Mouse (Mus musculus) testis, postnatal 10 days (tissue): ENCODE results near the gene Arhgdib.
"Not testable (repeated sequence)": the region's sequence is repeated elsewhere in the genome, so short reads cannot be mapped to it uniquely, and the experiment has no call there.

Experiments used
- DNase-seq: peaks from one replicate; pipeline ENCODE4 v3.0.0; 2021; ENCODE audit warnings: low spot score

Gene Arhgdib

GRCm38 (mm10) chr6:136887854-136888253, 53.8 kb downstream of the Arhgdib start:
- DNase-seq, result peak; percentile 69

DNA sequence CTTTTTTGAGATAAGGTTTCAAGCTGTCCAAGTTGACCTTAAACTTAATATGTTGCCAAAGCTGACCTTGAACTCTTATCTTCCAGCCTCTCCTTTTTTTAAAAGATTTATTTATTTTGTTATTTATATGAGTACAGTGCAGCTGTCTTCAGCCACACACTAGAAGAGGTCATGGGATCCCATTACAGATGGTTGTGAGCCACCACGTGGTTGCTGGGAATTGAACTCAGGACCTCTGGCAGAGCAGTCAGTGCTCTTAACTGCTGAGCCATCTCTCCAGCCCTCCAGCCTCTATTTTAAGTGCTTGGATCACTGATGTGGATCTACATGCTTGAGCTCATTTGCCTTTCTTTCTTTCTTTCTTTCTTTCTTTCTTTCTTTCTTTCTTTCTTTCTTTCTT, 56.9 kb downstream of the Arhgdib start:
- not testable (repeated sequence) for DNase-seq

DNA sequence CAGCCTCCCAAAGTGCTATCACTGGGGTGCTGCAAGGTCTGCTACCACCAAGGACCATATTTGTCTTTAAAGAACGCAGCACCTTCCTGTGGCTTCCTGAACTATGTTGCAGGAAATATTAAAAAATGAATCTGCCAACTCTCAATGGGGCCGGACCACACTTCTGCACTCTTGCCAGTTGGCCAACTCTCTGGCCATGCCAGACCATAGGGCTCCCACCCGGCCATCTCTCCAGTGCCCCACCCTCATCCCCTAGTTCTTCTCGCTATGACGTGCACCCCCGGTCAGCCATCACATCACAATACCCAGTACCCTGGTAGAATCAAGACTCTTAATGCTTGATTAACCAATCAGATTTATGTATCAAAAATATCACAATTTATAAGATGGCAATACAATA, 57.7 kb downstream of the Arhgdib start:
- DNase-seq, result no peak

DNA sequence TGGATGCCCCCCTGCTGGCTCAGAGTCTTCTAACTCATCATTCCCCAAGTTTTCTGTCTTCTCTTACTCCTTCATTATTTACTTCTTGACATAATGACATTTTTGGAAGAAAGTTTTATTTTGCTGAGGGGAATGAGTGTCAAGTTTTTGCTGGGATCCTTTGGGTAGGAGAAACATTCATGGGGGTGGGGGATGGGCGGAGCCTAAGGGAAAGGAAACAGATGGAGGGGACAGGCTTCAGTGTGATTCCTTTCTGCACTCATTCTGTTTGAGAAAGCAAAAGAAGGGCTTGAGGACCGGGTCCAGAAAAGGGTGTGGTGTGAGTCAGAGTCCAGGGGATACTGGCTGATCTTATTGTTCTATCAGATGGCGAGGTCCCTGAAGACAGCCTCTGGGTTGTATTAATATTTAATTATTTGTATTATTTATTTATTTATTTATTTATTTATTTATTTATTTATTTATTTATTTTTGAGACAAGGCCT, 58.2 kb downstream of the Arhgdib start:
- DNase-seq, result no peak

DNA sequence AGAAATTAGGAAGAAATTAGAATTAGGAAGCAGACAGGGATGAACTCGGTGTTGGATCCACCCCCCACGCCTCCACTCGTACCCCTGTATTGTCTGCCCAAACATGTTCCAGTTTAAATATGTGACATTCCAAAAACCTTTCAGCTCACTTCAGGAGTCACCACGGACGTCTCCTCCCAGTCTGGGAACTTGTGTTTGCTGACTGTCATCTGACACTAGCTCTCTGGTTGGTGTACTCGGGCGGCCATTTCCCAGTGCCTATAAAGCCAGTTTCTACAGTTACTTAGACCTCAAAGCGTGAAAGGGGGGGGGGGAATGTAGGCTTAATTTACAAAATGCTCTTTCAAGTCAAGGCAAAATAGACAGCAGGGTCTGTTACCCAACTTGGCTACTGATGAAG, 60.0 kb downstream of the Arhgdib start:
- DNase-seq, result no peak

DNA sequence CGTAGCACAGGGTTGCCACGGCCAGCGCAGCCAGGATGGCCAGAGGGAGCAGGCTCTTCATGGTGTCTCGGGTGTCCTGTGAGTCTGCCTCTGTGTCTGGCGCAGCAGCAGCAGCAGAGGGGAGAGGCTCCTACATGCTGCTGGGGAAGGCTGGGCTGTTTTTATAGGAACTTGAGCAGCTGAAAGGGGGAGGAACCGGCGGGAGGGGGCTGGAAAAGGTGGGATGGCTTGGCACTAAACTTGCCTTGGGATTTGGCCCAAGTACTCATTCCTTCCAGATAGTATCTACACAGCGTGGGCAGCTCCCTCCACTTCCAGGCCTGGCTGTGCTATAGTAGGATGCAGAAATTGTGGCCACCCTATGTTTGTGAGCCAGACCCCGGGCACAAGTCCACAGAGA, 66.0 kb downstream of the Arhgdib start, which contains the start of gene Mgp:
TSS of gene Mgp (minus strand) at position 154 of the 400 bp plus-strand sequence.
- peak; percentile 70 for DNase-seq

DNA sequence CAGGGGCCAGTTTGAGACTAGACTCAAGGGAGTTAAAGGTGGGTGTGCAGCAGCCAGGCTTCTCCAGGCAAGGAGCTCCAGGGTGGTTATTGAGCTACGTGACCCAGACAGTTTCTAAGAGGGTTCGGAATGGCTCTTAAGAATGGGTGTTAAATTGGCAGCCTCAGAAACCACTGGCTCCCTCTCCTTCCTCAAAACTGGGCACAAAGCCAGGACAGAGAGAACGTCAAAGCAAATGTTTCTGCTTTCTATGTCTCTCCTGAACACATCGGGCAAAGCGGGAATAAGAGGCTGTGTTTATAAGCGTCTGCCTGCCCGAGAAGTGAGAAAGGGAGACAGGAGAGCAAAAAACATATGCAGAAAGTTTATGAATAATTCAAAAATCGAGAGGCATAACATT, 67.1 kb downstream of the Arhgdib start:
- DNase-seq, result no peak
